Mouse (Mus musculus) small intestine, adult 2 months (tissue): Measurements from ENCODE around the gene Polr1e.

Experiments used
- CTCF ChIP-seq: fragments of 200-500 bp; IDR thresholded peaks from 2 replicates; pipeline ENCODE4 v1.5.1; 2012; ENCODE audit warnings: low read depth, mild to moderate bottlenecking, control low read depth, inconsistent platforms, low read length, moderate library complexity, mixed read lengths; ENCODE audit not compliant: insufficient replicate concordance, insufficient read length; ENCODE audit errors: extremely low read depth
- POLR2A ChIP-seq: fragments of 200-500 bp; IDR thresholded peaks from 2 replicates; pipeline ENCODE4 v1.6.1; 2012; ENCODE audit warnings: low read depth, mild to moderate bottlenecking, control low read depth, inconsistent platforms, low read length, moderate library complexity

GRCm38 (mm10) chr4:45036048-45036447, 17.7 kb downstream of the Polr1e start:
- no peak for TF ChIP-seq CTCF
- TF ChIP-seq POLR2A, result no peak
